Mouse (Mus musculus) neural tube, embryonic 15.5 days (tissue): ENCODE measurements around the gene Yif1a. TPM values are rescaled to one million over a fixed set of nuclear protein-coding genes. Genes with fewer than 3 reads are reported as not detected.

Source experiments
- ATAC-seq: fragments of 200-750 bp; cut with Nextera tagmentation; 2 replicates; pipeline ENCODE4 v1.8.0; 2017; ENCODE audit warnings: mild to moderate bottlenecking, moderate TSS enrichment, moderate library complexity; ENCODE audit not compliant: low FRiP score
- H3K27ac ChIP-seq: fragments of 300-500 bp; sonication (generic); replicated peaks from 2 replicates; pipeline ENCODE4 v1.5.1; 2015; ENCODE audit warnings: mild to moderate bottlenecking, inconsistent platforms
- H3K27me3 ChIP-seq: fragments of 300-500 bp; sonication (generic); replicated peaks from 2 replicates; pipeline ENCODE4 v1.6.1; 2015; ENCODE audit warnings: inconsistent platforms
- H3K36me3 ChIP-seq: fragments of 300-500 bp; sonication (generic); 2 replicates; pipeline ENCODE4 v1.6.1; 2015; ENCODE audit warnings: inconsistent platforms
- H3K4me1 ChIP-seq: fragments of 300-500 bp; sonication (generic); 2 replicates; pipeline ENCODE4 v1.6.1; 2015; ENCODE audit warnings: inconsistent platforms
- H3K4me2 ChIP-seq: fragments of 300-500 bp; sonication (generic); 2 replicates; pipeline ENCODE4 v1.6.1; 2015; ENCODE audit warnings: inconsistent platforms, mild to moderate bottlenecking, moderate library complexity
- H3K4me3 ChIP-seq: fragments of 300-500 bp; sonication (generic); replicated peaks from 2 replicates; pipeline ENCODE4 v1.5.1; 2015; ENCODE audit warnings: mild to moderate bottlenecking, inconsistent platforms
- H3K9ac ChIP-seq: fragments of 300-500 bp; sonication (generic); replicated peaks from 2 replicates; pipeline ENCODE4 v1.6.1; 2015; ENCODE audit warnings: mild to moderate bottlenecking, inconsistent platforms
- H3K9me3 ChIP-seq: fragments of 300-500 bp; sonication (generic); replicated peaks from 2 replicates; pipeline ENCODE4 v1.6.1; 2016; ENCODE audit warnings: inconsistent platforms
- WGBS: fragments of 180-500 bp; shearing (Covaris S2); methylation state at CpG from one replicate; pipeline ENCODE4 v1.1.7; 2015; ENCODE audit warnings: mixed read lengths; 5-methylcytosine and 5-hydroxymethylcytosine counted together
- polyA plus RNA-seq: library from polyadenylated mRNA; unstranded; fragments of >200 nt; fragmentation: Nextera tagmentation; extraction: Ambion mirVana; gene quantifications from 2 replicates; pipeline ENCODE4 v1.2.1, GENCODE M21; 2015

Gene Yif1a
- polyA plus RNA-seq, 1 experiment from 2014 or later = 56.8 TPM

- no peak for ATAC-seq
- Histone ChIP-seq H3K27me3 (peaks cover 27% of the 10 kb centered on the region), H3K9me3 (no peaks in the 10 kb centered on the region), H3K4me1 (peaks cover 17% of the 10 kb centered on the region), H3K4me2 (no peak overlapping the region), H3K36me3 (no peaks in the 10 kb centered on the region), H3K27ac (no peak overlapping the region), H3K4me3 (no peak overlapping the region), H3K9ac (no peak overlapping the region)
- 95% methylated on average over 6 of the region's 6 CpGs for WGBS
Measured at GRCm38 (mm10) chr19:5062446-5062845, 25.9 kb upstream of the Yif1a start.

GRCm38 (mm10) chr19:5065104-5065503 is 23.2 kb upstream of the Yif1a start:
- no peak overlapping the region for H3K9ac ChIP-seq
- H3K4me2 ChIP-seq = no peak overlapping the region
- H3K4me3 ChIP-seq = no peak overlapping the region
- no peaks in the 10 kb centered on the region for H3K36me3 ChIP-seq
- no peaks in the 10 kb centered on the region for H3K9me3 ChIP-seq
- no peak overlapping the region for H3K27ac ChIP-seq
- H3K4me1 ChIP-seq = peaks cover 25% of the 10 kb centered on the region
- peaks cover 35% of the 10 kb centered on the region for H3K27me3 ChIP-seq
- no peak for ATAC-seq
- WGBS = 68% methylated on average over 7 of the region's 7 CpGs

- Histone ChIP-seq H3K4me1 (peaks cover 35% of the 10 kb centered on the region), H3K9ac (peak overlapping the region; percentile 53; the same call in 1 of the 2 replicates), H3K4me2 (peak overlapping the region; percentile 83), H3K36me3 (no peaks in the 10 kb centered on the region), H3K27ac (peak overlapping the region; percentile 29; the same call in 1 of the 2 replicates), H3K9me3 (no peaks in the 10 kb centered on the region), H3K27me3 (peaks cover 41% of the 10 kb centered on the region), H3K4me3 (peak overlapping the region; percentile 41)
- 15% methylated on average over 15 of the region's 15 CpGs for WGBS
- no peak for ATAC-seq
Measured at GRCm38 (mm10) chr19:5067040-5067799, 21.1 kb upstream of the Yif1a start.

GRCm38 (mm10) chr19:5067867-5068569 is 20.3 kb upstream of the Yif1a start, which contains the start of gene Cd248:
Gene Cd248, plus strand, starts transcription at chr19:5068078.
- Histone ChIP-seq H3K4me3 (peak within 1 kb of the TSS; percentile 41), H3K36me3 (no peaks in the 10 kb centered on the region), H3K27me3 (peaks cover 41% of the 10 kb centered on the region), H3K4me2 (peak within 1 kb of the TSS; percentile 83), H3K27ac (peak within 1 kb of the TSS; percentile 29; the same call in 1 of the 2 replicates), H3K9ac (peak within 1 kb of the TSS; percentile 53), H3K9me3 (no peaks in the 10 kb centered on the region), H3K4me1 (peaks cover 43% of the 10 kb centered on the region)
- no peak; the same call in 1 of the 2 replicates for ATAC-seq
- WGBS = 2% methylated on average over 56 of the region's 56 CpGs

GRCm38 (mm10) chr19:5068570-5069234 is 19.6 kb upstream of the Yif1a start:
- peaks cover 44% of the 10 kb centered on the region for H3K27me3 ChIP-seq
- peak overlapping the region; percentile 83 for H3K4me2 ChIP-seq
- H3K9me3 ChIP-seq = no peaks in the 10 kb centered on the region
- peak overlapping the region; percentile 53 for H3K9ac ChIP-seq
- H3K4me3 ChIP-seq = peak overlapping the region; percentile 41
- WGBS = 28% methylated on average over 21 of the region's 21 CpGs
- H3K36me3 ChIP-seq = no peaks in the 10 kb centered on the region
- H3K4me1 ChIP-seq = peaks cover 45% of the 10 kb centered on the region
- H3K27ac ChIP-seq = no peak overlapping the region
- no peak for ATAC-seq

- Histone ChIP-seq H3K4me3 (peak overlapping the region; percentile 41; the same call in 1 of the 2 replicates), H3K4me1 (peaks cover 45% of the 10 kb centered on the region), H3K4me2 (peak overlapping the region; percentile 83), H3K27me3 (peaks cover 52% of the 10 kb centered on the region), H3K27ac (no peak overlapping the region), H3K36me3 (no peaks in the 10 kb centered on the region), H3K9me3 (no peaks in the 10 kb centered on the region), H3K9ac (no peak overlapping the region)
- 81% methylated on average over 5 of the region's 5 CpGs for WGBS
- ATAC-seq = no peak
Measured at GRCm38 (mm10) chr19:5069486-5069885, 18.9 kb upstream of the Yif1a start.

GRCm38 (mm10) chr19:5069978-5070377 is 18.4 kb upstream of the Yif1a start:
- WGBS = 76% methylated on average over 7 of the region's 7 CpGs
- Histone ChIP-seq H3K4me3 (no peak overlapping the region), H3K4me2 (peak overlapping the region; percentile 83), H3K4me1 (peaks cover 45% of the 10 kb centered on the region), H3K9me3 (no peaks in the 10 kb centered on the region), H3K27ac (no peak overlapping the region), H3K36me3 (no peaks in the 10 kb centered on the region), H3K9ac (no peak overlapping the region), H3K27me3 (peaks cover 57% of the 10 kb centered on the region)
- ATAC-seq = no peak

GRCm38 (mm10) chr19:5071077-5071476 is 17.3 kb upstream of the Yif1a start:
- 10% methylated on average over 11 of the region's 11 CpGs for WGBS
- peak overlapping the region; percentile 68 for H3K27ac ChIP-seq
- no peaks in the 10 kb centered on the region for H3K36me3 ChIP-seq
- H3K9ac ChIP-seq = peak overlapping the region; percentile 51
- peak overlapping the region; percentile 44 for H3K4me3 ChIP-seq
- peaks cover 45% of the 10 kb centered on the region for H3K4me1 ChIP-seq
- peak overlapping the region; percentile 83 for H3K4me2 ChIP-seq
- no peaks in the 10 kb centered on the region for H3K9me3 ChIP-seq
- peaks cover 54% of the 10 kb centered on the region for H3K27me3 ChIP-seq
- no peak for ATAC-seq

GRCm38 (mm10) chr19:5071545-5072369 is 16.6 kb upstream of the Yif1a start:
- 1% methylated on average over 40 of the region's 40 CpGs for WGBS

GRCm38 (mm10) chr19:5072389-5073019 is 15.8 kb upstream of the Yif1a start:
- no peak for ATAC-seq
- Histone ChIP-seq H3K27ac (peak overlapping the region; percentile 68), H3K4me1 (peaks cover 40% of the 10 kb centered on the region), H3K4me3 (peak overlapping the region; percentile 44), H3K9ac (no peak overlapping the region), H3K36me3 (no peaks in the 10 kb centered on the region), H3K27me3 (peaks cover 39% of the 10 kb centered on the region), H3K9me3 (no peaks in the 10 kb centered on the region), H3K4me2 (peak overlapping the region; percentile 83)
- WGBS = 4% methylated on average over 20 of the region's 20 CpGs

More at GRCm38 (mm10) chr19:5071545-5072369, 16.6 kb upstream of the Yif1a start:
- H3K27ac ChIP-seq = peak overlapping the region; percentile 68
- ATAC-seq = peak; percentile 82
- H3K27me3 ChIP-seq = peaks cover 47% of the 10 kb centered on the region
- H3K9me3 ChIP-seq = no peaks in the 10 kb centered on the region
- H3K9ac ChIP-seq = peak overlapping the region; percentile 51
- H3K4me3 ChIP-seq = peak overlapping the region; percentile 44
- peak overlapping the region; percentile 83 for H3K4me2 ChIP-seq
- H3K4me1 ChIP-seq = peaks cover 45% of the 10 kb centered on the region
- H3K36me3 ChIP-seq = no peaks in the 10 kb centered on the region
